Mouse (Mus musculus) small intestine, adult 2 months (tissue): ENCODE data around the gene Ppp1r1a.

Source experiments
- CTCF ChIP-seq: fragments of 200-500 bp; IDR thresholded peaks from 2 replicates; pipeline ENCODE4 v1.5.1; 2012; ENCODE audit warnings: low read depth, mild to moderate bottlenecking, control low read depth, inconsistent platforms, low read length, moderate library complexity, mixed read lengths; ENCODE audit not compliant: insufficient replicate concordance, insufficient read length; ENCODE audit errors: extremely low read depth
- POLR2A ChIP-seq: fragments of 200-500 bp; IDR thresholded peaks from 2 replicates; pipeline ENCODE4 v1.6.1; 2012; ENCODE audit warnings: low read depth, mild to moderate bottlenecking, control low read depth, inconsistent platforms, low read length, moderate library complexity

DNA sequence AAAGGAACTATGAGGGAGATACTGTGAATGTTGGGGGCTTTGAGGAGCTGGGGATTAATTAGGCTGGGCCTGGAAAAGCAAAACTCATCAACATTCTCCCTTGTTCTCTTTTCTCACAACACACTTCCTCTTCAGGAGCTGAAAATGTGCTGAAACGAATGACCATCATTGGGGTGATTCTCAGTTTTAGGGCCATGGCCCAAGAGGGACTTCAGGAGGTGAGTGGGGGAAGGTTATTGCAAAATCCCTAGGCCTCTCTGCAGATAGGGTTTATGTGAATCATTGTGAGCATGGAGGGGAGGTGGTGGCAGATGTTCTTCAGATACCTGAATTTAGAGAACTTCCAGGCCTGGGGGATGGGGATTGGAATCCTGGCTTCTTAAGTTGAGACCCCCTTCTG, 51.1 kb downstream of the Ppp1r1a start:
- TF ChIP-seq CTCF (no peak), POLR2A (no peak)
